Mouse (Mus musculus): ENCODE results near the gene Inpp4b. TPM values are rescaled to one million over a fixed set of nuclear protein-coding genes. Genes with fewer than 3 reads are reported as not detected.

Inpp4b gene
- 10 to 100 TPM; 10.8 to 19.7 TPM for total RNA-seq (2021)
- long read RNA-seq, experiment 1, partial matches to known transcripts = 1 of 3 reads
- long read RNA-seq, experiment 1, other reads (novel, unspliced or antisense) = 2 of 3 reads
- long read RNA-seq, experiment 2, partial matches to known transcripts = 4 of 14 reads
- long read RNA-seq, experiment 2, other reads (novel, unspliced or antisense) = 10 of 14 reads

- intact Hi-C loops (cut with DNase I) = loop anchor here (10.0 kb wide), 1 partner anchor 1402 kb away; no protein-coding TSS in a partner anchor
- peak; percentile 30 to 31 for DNase-seq
Observed at GRCm38 (mm10) chr8:81342236-81342998, at the start of gene Inpp4b. Gene Inpp4b, plus strand, starts transcription at chr8:81342556.

GRCm38 (mm10) chr8:81335250-81335649 is 7.1 kb upstream of the Inpp4b start:
- intact Hi-C loops (cut with DNase I) = no loop called here
- DNase-seq = no peak

- intact Hi-C loops (cut with DNase I) = loop anchor here (10.0 kb wide), 1 partner anchor 1404 kb away; no protein-coding TSS in a partner anchor
- no peak for DNase-seq
Observed at GRCm38 (mm10) chr8:81341191-81341590, 1.2 kb upstream of the Inpp4b start.

GRCm38 (mm10) chr8:81341591-81342235 is 643 bp upstream of the Inpp4b start:
- DNase-seq = peak in 1 of 2 experiments; percentile 10
- intact Hi-C loops (cut with DNase I) = loop anchor here (10.0 kb wide), 1 partner anchor 1403 kb away; no protein-coding TSS in a partner anchor

GRCm38 (mm10) chr8:81342999-81343302 is 595 bp downstream of the Inpp4b start:
- intact Hi-C loops (cut with DNase I) = loop anchor here (10.0 kb wide), 1 partner anchor 1402 kb away; no protein-coding TSS in a partner anchor
- DNase-seq = no peak

- DNase-seq = no peak
- intact Hi-C loops (cut with DNase I) = loop anchor here (10.0 kb wide), 1 partner anchor 1400 kb away; no protein-coding TSS in a partner anchor
Observed at GRCm38 (mm10) chr8:81345170-81345697, 2.9 kb downstream of the Inpp4b start.

GRCm38 (mm10) chr8:81349452-81349851 is 7.1 kb downstream of the Inpp4b start:
- intact Hi-C loops (cut with DNase I) = loop anchor here (10.0 kb wide), 1 partner anchor 1395 kb away; no protein-coding TSS in a partner anchor
- no peak for DNase-seq

- DNase-seq = no peak
- intact Hi-C loops (cut with DNase I) = no loop called here
Observed at GRCm38 (mm10) chr8:81353460-81353859, 11.1 kb downstream of the Inpp4b start.

- DNase-seq = no peak
- intact Hi-C loops (cut with DNase I) = no loop called here
Observed at GRCm38 (mm10) chr8:81358108-81358507, 15.8 kb downstream of the Inpp4b start.

- DNase-seq = no peak
- intact Hi-C loops (cut with DNase I) = no loop called here
Observed at GRCm38 (mm10) chr8:81360518-81360917, 18.2 kb downstream of the Inpp4b start.

- intact Hi-C loops (cut with DNase I) = no loop called here
- no peak for DNase-seq
Observed at GRCm38 (mm10) chr8:81361162-81361561, 18.8 kb downstream of the Inpp4b start.

- intact Hi-C loops (cut with DNase I) = no loop called here
- no peak for DNase-seq
Observed at GRCm38 (mm10) chr8:81370607-81371006, 28.3 kb downstream of the Inpp4b start.

- intact Hi-C loops (cut with DNase I) = no loop called here
- no peak for DNase-seq
Observed at GRCm38 (mm10) chr8:81371844-81372243, 29.5 kb downstream of the Inpp4b start.

GRCm38 (mm10) chr8:81374877-81375475 is 32.6 kb downstream of the Inpp4b start:
- DNase-seq = no peak
- intact Hi-C loops (cut with DNase I) = no loop called here

- DNase-seq = no peak
- intact Hi-C loops (cut with DNase I) = no loop called here
Observed at GRCm38 (mm10) chr8:81388953-81389352, 46.6 kb downstream of the Inpp4b start.

- no peak for DNase-seq
- intact Hi-C loops (cut with DNase I) = no loop called here
Observed at GRCm38 (mm10) chr8:81399071-81399470, 56.7 kb downstream of the Inpp4b start.

GRCm38 (mm10) chr8:81399501-81399900 is 57.1 kb downstream of the Inpp4b start:
- no peak for DNase-seq
- intact Hi-C loops (cut with DNase I) = no loop called here

- intact Hi-C loops (cut with DNase I) = no loop called here
- DNase-seq = no peak
Observed at GRCm38 (mm10) chr8:81412707-81413106, 70.4 kb downstream of the Inpp4b start.

- intact Hi-C loops (cut with DNase I) = no loop called here
- DNase-seq = no peak
Observed at GRCm38 (mm10) chr8:81443957-81444356, 101.6 kb downstream of the Inpp4b start.

- DNase-seq = no peak
- intact Hi-C loops (cut with DNase I) = no loop called here
Observed at GRCm38 (mm10) chr8:81449798-81450197, 107.4 kb downstream of the Inpp4b start.

GRCm38 (mm10) chr8:81452082-81452481 is 109.7 kb downstream of the Inpp4b start:
- no peak for DNase-seq
- intact Hi-C loops (cut with DNase I) = no loop called here

Data from gastrocnemius, postnatal 36 days (tissue).